Mouse (Mus musculus): ENCODE data around the gene Hspbp1. TPM values are rescaled to one million over a fixed set of nuclear protein-coding genes. Genes with fewer than 3 reads are reported as not detected.

Hspbp1 gene
- total RNA-seq, 4 experiments from 2014 or later: 83.7 to 95.5 (median 89.4) TPM

DNA sequence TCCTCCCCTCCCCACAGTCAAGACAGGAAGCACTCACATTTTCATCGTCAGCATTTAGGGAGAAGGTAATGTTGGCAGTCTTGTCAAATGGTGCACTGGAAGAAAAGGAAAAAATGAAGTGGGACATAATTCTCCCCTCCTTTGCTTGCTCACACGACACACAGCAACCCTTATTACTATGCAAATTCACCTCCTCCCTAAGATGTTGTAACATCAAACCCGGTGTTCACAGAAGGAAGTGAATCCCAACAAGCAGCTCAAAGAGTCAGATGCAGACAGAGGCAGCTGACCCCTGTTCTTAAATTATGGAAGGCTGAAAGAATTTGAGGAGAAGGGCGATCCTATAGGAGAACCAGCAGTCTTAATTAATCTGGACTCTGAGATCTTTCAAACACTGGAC lies 48.7 kb downstream of the Hspbp1 start:
- no peak for DNase-seq (ENCODE audit: low spot score in 2 of 2)

DNA sequence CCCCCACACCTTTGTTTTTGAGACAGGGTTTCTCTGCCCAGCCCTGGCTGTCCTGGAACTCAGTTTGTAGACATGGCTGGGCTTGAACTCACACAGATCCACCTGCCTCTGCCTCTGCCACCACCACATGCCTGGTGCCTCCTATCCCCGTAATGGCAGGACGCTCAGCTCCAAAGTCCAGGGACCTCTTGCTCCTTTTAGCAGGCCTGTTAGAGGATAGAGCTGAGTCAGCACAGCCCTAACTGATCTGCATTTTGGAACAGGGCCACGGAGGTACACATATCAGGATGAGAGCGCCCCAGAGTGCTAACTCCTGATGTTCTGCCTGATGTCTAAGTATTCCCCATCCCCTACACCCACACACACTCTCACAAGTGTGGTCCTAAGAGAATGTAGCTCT lies 53.8 kb downstream of the Hspbp1 start, which contains the start of gene Tmem86b:
Gene Tmem86b (minus strand): TSS at position 392 of the 400 bp plus-strand sequence.
- no peak for DNase-seq (ENCODE audit: low spot score in 2 of 2)

DNA sequence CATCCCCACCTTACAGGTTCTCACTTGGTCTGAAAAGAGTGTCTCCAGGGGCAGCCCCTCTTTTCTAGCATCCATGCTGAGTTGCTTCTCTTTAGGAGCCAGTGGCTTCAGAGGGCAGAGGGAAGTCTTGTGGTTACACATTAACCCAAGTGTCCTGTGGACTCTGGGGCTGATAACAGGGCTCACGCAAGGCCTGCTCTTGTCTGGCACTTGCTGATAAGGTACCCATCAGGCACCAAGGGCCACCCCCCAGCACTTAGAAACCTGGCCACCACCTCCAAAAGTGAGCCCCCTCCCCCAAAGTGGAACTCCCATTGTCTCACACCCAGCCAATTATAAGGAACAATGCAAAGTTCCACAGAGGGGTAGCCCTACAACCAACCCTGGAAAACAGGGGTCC lies 54.7 kb downstream of the Hspbp1 start:
- DNase-seq (ENCODE audit: low spot score in 2 of 2): no peak

DNA sequence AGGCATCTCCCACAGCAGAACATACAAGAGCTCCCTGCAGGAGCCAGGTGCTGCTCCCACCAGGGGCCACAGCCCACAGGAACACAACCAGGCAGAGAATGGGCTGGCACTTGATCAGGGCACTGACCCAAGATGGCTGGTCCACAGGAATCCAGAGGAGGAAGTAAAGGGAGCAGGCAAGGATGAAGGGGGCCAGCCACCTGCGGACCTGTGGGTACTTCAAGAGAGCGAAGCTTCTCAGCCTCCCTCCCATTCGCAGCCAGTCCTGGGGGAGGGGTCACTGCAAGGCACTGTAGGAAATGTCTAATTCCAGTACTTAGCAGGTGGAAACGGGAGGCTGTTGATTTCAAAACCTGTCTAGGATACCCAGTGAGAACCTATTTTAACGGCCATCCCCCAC lies 55.3 kb downstream of the Hspbp1 start:
- DNase-seq (ENCODE audit: low spot score in 2 of 2): no peak

DNA sequence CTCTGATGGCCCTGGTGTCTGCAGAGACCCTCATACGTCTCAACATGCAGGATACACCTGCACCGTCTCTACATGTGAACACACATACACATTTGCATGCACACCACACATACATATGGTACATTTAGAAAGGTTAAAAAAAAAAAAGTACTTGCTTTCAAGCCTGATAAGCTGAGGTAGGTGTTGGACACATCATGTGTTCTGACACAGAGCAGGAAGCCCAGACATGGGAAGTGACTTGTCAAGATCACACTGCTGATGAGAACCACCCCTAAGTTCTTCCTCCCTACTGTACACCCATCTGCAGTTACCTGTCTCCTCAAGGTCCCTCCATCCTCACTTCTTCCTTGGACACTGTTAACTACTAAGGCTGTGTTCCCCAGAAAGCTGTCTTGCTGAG lies 58.9 kb downstream of the Hspbp1 start:
- DNase-seq (ENCODE audit: low spot score in 2 of 2): no peak

DNA sequence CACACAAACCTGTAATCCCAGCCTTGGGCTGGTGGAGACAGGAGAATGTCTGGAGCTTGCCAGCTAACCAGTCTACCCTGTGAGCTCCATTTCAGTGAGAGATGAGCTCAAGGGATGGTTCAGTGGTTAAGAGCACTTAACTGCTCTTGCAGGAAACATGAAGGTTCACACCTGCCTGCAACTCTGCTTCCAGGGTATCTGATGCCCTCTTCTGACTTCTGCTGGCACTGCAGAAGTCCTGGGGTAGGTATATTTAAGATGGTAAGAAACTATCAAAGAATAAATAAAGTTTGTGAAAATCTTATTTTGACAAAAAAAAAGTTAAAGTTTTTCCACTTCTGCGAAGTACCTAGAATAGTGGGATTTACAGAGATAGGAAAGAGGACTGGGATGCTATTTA lies 60.5 kb downstream of the Hspbp1 start:
- no peak for DNase-seq (ENCODE audit: low spot score in 2 of 2)

DNA sequence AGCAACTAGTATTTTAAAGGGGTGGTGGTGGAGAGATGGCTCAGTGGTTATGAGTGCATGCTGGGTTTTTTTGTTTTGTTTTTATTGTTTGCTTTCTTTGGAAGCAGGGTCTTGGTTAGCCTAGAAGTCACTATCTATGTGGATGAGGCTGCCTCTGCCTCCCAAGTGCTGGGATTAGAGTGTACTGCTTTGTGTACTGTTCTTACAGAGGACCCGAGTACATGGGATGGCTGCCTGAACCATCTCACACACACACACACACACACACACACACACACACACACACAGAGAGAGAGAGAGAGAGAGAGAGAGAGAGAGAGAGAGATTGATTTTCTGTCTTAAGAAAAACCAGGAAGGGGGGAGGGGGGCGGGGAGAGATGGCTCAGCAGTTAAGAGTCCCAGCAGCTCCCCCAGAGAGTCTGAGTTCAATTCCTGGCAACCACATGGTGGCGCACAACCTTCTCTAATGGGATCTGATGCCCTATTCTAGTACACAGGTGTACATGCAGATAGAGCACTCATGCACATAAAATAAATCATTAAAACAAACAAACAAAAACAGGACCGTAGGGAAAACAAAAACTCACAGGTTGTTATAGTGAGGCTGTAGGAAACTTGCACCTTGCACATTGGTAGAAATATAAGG lies 61.2 kb downstream of the Hspbp1 start:
- DNase-seq (ENCODE audit: low spot score in 2 of 2): no peak

DNA sequence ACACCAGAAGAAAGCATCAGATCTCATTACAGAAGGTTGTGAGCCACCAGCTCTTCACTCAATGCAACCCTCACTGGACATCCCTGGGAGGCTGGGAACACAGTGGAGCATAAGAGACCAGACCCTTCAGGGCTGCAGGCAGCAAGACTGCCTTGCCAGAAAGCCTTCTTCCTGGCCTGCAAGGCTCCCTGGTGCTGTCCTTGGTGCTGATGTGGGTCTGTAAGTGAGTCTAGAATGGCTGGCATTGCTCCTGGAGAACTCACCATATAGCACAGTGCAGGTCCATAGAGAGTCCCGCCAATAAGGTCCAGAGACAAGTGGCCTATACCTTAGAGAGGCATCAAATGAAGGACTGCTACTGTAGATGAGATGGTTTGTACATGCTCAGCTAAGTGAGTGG lies 64.9 kb downstream of the Hspbp1 start:
- DNase-seq (ENCODE audit: low spot score in 2 of 2): no peak

DNA sequence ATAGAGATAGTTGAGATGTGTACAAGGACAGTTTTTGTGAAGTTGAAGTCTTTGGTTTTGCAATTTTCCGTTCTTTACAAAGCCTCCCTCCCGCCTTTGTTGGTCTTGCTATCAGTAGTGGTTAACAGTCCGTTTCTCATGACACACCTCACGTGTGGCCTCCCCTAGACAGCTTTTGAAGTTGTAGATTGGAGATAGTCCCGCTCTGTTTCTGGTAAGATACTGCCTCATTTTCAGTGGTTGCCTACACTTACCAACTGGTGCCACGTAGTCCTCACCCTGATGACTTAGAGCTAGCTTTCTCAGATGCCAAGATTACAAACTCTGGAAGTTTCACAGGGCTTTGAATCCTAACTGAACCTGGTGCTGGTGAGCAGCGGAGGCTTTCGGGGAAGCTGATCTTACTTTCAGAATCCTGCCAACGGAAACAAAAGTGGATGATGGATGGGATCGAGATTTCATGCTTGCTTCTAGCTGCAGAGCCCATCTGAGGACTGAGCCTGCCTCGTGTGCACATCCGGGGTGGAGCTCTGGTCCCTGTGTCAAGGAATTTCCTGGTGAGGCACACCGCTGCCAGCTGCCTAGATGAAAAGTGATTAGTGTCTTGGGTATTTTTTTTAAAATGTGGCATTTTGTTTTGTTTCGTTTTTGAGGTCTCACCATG lies 71.0 kb downstream of the Hspbp1 start:
- no peak for DNase-seq (ENCODE audit: low spot score in 2 of 2)

DNA sequence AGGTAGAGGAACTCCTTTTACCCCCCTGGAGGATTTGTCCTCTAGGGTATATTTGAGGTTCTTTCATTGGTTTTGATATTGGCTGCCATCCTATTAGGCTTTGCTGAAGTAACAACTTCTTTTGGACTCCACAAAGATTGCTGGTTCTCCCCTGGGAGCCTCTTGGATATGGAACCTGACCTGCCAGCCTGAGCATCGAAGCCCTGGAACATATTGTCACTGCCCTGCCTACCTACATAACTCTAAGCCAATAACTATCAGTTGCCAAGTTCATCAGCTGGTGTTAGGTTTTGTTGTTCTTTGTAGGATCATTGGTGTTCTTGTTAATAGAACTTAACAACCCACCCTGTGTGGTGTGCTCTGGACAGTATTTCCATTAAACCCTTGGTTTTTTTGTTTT lies 71.9 kb downstream of the Hspbp1 start:
- no peak for DNase-seq (ENCODE audit: low spot score in 2 of 2)

DNA sequence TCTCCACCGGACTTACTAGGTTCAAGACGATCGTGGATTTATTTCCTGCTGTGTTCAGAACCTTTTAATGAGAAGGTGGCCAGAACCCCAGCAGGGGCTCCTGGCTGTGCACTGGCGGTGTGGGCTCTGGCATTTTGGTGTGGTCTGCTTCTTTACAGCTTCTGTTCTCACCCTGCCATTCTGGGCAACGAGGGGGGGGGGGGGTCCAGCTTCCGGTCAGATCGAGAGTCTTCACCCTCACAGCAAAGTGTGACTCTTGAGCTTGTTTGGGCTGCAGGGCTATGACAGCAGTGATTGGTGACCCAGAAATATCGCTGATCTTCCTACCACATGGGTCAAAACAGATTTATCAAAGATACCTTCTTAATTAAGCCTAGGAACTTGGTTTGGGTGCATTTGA lies 72.5 kb downstream of the Hspbp1 start:
- DNase-seq (ENCODE audit: low spot score in 2 of 2): no peak

DNA sequence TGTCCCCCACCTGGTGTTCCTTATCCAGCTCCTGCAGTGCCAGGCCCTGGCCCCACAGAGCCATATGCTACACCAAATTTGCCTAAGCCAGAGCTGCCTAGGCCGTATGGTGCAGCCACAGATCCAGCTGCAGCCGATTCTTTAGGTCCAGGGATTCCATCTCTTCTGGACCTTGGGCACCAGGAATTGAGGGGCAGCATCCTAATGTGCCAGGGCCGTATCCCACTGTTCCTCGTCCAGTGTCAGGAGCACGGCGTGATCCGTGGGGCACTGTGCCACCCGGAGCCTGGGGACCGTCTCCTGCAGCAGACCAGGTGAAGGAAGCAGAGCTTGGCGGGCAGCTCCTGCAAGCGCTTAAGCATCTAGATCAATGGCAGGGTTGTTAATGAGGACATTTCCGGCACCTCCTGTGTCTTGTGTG lies 72.9 kb downstream of the Hspbp1 start:
- DNase-seq (ENCODE audit: low spot score in 2 of 2): no peak

DNA sequence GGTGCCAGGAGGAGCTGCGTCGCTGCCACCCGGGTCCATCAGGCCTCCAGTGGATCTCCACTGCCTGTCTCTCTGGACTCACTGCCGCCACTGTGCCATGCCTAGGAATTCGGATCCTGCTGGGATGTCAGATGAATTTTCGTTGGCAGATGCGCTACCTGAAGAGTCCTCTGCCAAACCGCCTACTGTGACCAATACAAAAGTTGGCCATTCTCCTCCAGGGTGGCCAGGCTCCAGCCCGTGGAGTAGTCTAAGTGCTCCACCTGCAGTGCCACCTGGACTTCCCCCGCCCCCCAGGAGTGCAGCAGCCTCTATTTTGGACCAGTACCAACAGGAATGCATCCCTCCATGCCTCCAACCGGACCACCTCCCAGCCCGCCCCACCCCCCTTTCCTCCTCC lies 73.4 kb downstream of the Hspbp1 start:
- no peak for DNase-seq (ENCODE audit: low spot score in 2 of 2)

Other genes with a start within 250 kb of the Hspbp1 start
- gene Rdh13, start 239.4 kb downstream of the Hspbp1 start, total RNA-seq (2022): 10 to 100 TPM; 27.5 to 29.5 (median 27.8) TPM
- gene Eps8l1, start 224.4 kb downstream of the Hspbp1 start, total RNA-seq (2022): 1 to 10 TPM; 1.5 to 3.6 (median 2.9) TPM
- gene Ppp1r12c, start 183.4 kb downstream of the Hspbp1 start, total RNA-seq (2022): 100 to 1,000 TPM; 142 to 158 (median 151) TPM
- 10 to 100 TPM in 1 of 4 experiments, 1 to 10 TPM in 3; 7.5 to 10.9 (median 8.2) TPM for gene Tnnt1, start 168.7 kb downstream of the Hspbp1 start, total RNA-seq (2022)
- 1 to 10 TPM; 1.9 to 4.5 (median 4.1) TPM for gene Tnni3, start 160.8 kb downstream of the Hspbp1 start, total RNA-seq (2022)
- gene Dnaaf3, start 152.6 kb downstream of the Hspbp1 start, total RNA-seq (2022): under 1 TPM; 0.22 to 0.79 (median 0.30) TPM
- gene Syt5, start 137.5 kb downstream of the Hspbp1 start, total RNA-seq (2022): 100 to 1,000 TPM; 251 to 286 (median 266) TPM
- gene Ptprh, start 81.0 kb downstream of the Hspbp1 start, total RNA-seq (2022): 1 to 10 TPM in 3 of 4 experiments, under 1 TPM in 1; 0.79 to 1.7 (median 1.3) TPM
- gene Tmem86b, start 53.6 kb downstream of the Hspbp1 start, total RNA-seq (2022): 10 to 100 TPM in 3 of 4 experiments, 1 to 10 TPM in 1; 9.1 to 12.5 (median 12.2) TPM
- gene Ppp6r1, start 26.0 kb downstream of the Hspbp1 start, total RNA-seq (2022): 100 to 1,000 TPM; 118 to 128 (median 127) TPM
- 100 to 1,000 TPM; 377 to 435 (median 401) TPM for gene Brsk1, start 5.5 kb upstream of the Hspbp1 start, total RNA-seq (2022)
- gene Tmem150b, start 40.2 kb upstream of the Hspbp1 start, total RNA-seq (2022): under 1 TPM in 2 of 4 experiments, not detected in 2; 0.16 to 0.21 TPM
- gene Kmt5c, start 55.0 kb upstream of the Hspbp1 start, total RNA-seq (2022): 10 to 100 TPM; 22.0 to 31.3 (median 25.3) TPM
- 1 to 10 TPM; 5.1 to 8.7 (median 6.8) TPM for gene Cox6b2, start 68.0 kb upstream of the Hspbp1 start, total RNA-seq (2022)
- gene Fam71e2, start 86.2 kb upstream of the Hspbp1 start, total RNA-seq (2022): not detected
- under 1 TPM; 0.26 to 0.70 (median 0.39) TPM for gene Il11, start 97.8 kb upstream of the Hspbp1 start, total RNA-seq (2022)
- not detected for gene Tmem190, start 97.9 kb upstream of the Hspbp1 start, total RNA-seq (2022)
- gene Tmem238, start 104.6 kb upstream of the Hspbp1 start, total RNA-seq (2022): 1 to 10 TPM; 3.0 to 4.2 (median 3.1) TPM
- gene Rpl28, start 107.8 kb upstream of the Hspbp1 start, total RNA-seq (2022): 100 to 1,000 TPM; 329 to 537 (median 413) TPM
- 100 to 1,000 TPM; 103 to 130 (median 112) TPM for gene Ube2s, start 127.5 kb upstream of the Hspbp1 start, total RNA-seq (2022)
- 100 to 1,000 TPM; 105 to 117 (median 110) TPM for gene Shisa7, start 159.6 kb upstream of the Hspbp1 start, total RNA-seq (2022)
- gene Isoc2b, start 185.2 kb upstream of the Hspbp1 start, total RNA-seq (2022): 1 to 10 TPM; 8.3 to 10.0 (median 9.1) TPM
- gene Isoc2a, start 192.1 kb upstream of the Hspbp1 start, total RNA-seq (2022): 10 to 100 TPM; 16.1 to 17.7 (median 17.1) TPM
- gene Gm36210, start 221.4 kb upstream of the Hspbp1 start, total RNA-seq (2022): under 1 TPM in 3 of 4 experiments, not detected in 1; 0.48 to 0.65 (median 0.51) TPM
- 10 to 100 TPM; 14.7 to 16.8 (median 15.5) TPM for gene Zfp628, start 230.1 kb upstream of the Hspbp1 start, total RNA-seq (2022)
- gene Nat14, start 237.0 kb upstream of the Hspbp1 start, total RNA-seq (2022): 100 to 1,000 TPM in 1 of 4 experiments, 10 to 100 TPM in 3; 94.7 to 100 (median 95.8) TPM
- gene Ssc5d, start 240.7 kb upstream of the Hspbp1 start, total RNA-seq (2022): 1 to 10 TPM; 2.1 to 3.5 (median 2.6) TPM